Mouse (Mus musculus) Muller cell, postnatal 12 days (primary cell): ENCODE measurements around the gene Etfbkmt.
"Not testable (repeated sequence)": the region's sequence is repeated elsewhere in the genome, so short reads cannot be mapped to it uniquely, and the experiment has no call there.

Experiments
- DNase-seq: peaks from one replicate; pipeline ENCODE4 v3.0.0-alpha.2; 2015; ENCODE audit errors: inconsistent ontology term

Gene Etfbkmt

DNA sequence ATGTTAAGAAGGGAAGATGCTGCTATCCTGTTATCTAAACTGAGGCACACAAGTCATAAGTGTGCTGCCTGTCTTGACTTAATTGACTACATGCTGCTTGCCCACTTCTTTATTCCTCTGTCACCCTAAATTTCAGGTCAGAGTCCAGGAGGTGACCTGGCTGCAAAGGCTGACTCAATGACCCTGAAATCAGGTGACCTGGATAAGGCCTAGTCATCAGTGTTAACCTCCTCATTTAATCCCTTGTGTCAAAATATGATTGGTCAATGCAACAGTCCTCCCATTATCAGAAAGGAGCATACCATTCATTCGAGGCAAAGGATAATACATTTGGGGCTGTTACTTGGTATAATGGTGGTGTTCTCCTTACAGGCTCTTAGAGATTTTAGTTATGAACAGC lies at the start of gene Etfbkmt:
Gene Etfbkmt (plus strand): TSS at position 379 of the 400 bp plus-strand sequence.
- DNase-seq, result no peak

- no peak for DNase-seq
Measured at GRCm38 (mm10) chr6:149092406-149092805, 47.2 kb upstream of the Etfbkmt start.

DNA sequence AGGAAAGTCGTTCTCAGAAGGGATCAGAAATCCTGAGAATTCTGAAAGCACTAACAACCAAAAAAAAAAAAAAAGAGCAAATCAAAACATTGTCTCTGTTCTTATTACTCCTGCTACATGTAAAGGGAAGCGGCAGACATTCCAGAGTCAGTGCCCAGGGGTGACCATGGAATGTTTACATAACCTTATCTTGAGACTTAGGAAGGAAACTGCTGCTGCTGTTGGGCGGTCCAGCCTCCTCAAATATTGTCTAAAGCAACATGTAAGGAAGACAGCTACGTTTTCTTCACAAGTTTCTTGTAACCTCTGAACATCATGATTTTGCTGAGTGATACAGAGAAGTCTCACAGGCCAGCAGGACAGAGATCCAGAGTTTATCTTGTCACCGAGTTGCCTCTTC lies 46.2 kb upstream of the Etfbkmt start:
- DNase-seq, result no peak

DNA sequence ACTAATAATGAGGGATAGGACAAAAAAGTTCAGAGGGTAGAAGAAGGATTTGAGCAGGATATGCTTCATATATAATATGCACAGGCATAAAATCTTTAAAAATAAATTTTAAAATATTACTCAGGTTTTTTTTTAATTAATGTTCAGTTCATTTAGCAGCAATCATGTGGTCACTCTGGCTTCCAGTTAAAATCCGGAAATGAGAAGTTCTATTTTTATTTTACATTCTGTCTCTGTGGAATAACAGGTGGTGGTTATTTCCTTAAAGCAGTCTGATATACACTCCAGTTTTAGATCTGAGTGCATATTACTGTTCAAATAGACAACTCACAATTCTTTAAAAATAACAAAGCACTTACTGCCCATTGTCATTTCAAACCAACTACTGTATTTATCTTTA lies 45.1 kb upstream of the Etfbkmt start:
- no peak for DNase-seq

DNA sequence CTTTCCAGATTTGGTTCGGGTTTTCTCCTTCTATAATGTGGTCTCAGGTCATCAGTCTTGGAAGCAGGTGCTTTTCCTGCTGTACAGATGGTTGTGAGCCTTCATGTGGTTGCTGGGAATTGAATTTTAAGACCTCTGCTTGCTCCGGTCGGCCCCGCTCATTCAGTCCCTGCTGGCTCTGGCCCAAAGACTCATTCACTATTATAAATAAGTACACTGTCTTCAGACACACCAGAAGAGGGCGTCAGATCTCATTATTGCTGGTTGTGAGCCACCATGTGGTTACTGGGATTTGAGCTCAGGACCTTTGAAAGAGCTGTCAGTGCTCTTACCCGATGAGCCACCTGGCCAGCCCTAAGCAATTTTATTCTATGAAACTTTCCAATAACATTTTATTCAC lies 44.3 kb upstream of the Etfbkmt start:
- DNase-seq, result no peak

DNA sequence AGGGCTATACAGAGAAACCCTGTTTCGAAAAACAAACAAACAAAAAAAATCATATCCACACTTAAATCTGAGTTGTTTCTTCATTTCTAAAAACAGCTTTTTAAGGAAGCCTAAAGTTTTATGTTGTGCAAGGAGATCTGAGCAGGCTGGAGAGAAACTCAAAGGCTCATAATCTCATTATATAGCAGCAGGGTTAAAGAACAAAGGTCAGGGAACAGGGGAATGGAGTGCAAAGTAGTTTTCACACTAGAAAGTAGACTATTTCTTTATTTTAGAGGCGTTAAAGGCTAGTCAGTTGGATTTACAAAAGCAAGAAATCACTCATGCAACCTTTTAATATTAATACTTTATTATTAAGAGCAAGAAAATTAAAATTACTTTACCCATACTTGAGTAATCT lies 43.4 kb upstream of the Etfbkmt start:
- DNase-seq, result no peak

GRCm38 (mm10) chr6:149097276-149097675 lies 42.4 kb upstream of the Etfbkmt start:
- DNase-seq, result no peak

- no peak for DNase-seq
Measured at GRCm38 (mm10) chr6:149098993-149099392, 40.7 kb upstream of the Etfbkmt start.

- peak; percentile 82 for DNase-seq
Measured at GRCm38 (mm10) chr6:149100174-149101075, 39.2 kb upstream of the Etfbkmt start.

GRCm38 (mm10) chr6:149101076-149101942 lies 38.3 kb upstream of the Etfbkmt start, which contains the start of gene Dennd5b:
Gene Dennd5b, minus strand, starts transcription at chr6:149101680.
- DNase-seq, result peak; percentile 89

GRCm38 (mm10) chr6:149101943-149102243 lies 37.8 kb upstream of the Etfbkmt start:
- no peak for DNase-seq

DNA sequence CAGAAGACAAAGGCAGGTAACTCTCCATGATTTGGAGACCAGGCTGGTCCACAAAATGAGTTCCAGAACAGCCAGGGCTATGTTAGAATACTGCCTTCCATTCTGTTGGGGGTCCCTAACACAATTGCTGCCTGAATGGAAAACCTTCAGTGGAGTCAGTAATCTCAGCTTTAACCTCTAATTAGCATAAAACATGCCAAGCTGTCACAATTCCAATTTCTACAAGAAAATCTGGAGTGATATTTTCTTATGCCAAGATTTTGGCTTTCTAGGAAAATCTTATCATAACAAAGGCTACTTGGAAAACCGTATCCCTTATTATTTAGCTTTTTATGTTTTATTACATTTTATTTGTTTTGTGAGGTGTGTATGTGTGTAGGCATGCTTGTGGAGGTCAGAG lies 36.2 kb upstream of the Etfbkmt start:
- no peak for DNase-seq

DNA sequence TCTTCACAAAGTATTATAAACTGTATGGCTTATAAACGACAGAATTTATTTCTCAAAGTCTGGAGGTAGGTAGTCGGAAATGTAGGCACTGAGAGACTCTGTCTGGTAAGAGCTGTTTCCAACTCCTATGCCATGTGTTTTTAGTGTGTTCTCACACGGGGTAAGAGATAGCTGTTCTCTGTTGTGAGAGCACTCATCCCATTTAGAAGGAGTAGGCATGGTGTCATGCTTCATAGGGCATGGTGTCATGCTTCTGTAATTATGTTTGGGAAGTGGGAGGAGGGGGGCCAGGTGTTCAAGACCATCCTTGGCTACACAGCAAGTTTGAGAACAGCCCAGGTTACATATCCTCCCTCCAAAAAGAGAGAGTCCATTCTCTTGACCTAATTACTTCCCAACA lies 32.0 kb upstream of the Etfbkmt start:
- DNase-seq, result no peak

DNA sequence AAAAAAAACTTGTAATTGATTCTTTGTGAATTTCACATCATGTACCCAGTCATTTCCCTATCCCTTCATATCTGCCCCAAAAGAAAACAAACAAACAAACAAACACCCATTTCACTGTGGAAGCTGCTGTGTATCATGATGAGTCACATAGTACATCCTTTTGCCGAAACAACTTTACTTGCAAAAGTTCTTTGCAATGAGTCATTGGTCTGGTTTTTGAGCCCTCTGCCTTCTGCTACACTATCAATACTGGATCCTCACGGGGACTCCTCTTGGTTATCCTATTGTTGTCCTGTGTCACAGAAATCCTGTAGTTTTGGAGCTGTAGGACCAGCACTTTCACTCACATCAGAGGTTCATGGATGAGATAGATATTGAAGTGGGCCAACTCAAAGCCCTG lies 30.7 kb upstream of the Etfbkmt start:
- DNase-seq, result no peak

DNA sequence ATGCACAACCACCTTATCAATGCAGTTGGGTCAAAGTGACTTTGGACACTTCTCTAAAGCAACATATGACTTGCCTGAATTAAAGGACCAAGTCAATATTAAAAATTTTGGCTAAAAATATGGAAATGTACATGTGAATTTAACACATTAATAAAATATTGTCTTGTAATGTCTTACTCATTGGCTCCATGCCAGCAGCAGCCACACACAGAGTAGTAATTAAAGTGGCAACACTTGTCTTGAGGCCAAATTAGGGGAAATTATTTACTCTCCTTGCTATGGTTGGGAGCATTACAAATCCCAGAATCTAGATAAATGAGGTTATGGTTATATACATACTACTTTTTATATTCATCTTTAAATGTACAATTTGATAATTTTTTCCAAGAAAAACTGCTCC lies 22.7 kb upstream of the Etfbkmt start:
- DNase-seq, result no peak

DNA sequence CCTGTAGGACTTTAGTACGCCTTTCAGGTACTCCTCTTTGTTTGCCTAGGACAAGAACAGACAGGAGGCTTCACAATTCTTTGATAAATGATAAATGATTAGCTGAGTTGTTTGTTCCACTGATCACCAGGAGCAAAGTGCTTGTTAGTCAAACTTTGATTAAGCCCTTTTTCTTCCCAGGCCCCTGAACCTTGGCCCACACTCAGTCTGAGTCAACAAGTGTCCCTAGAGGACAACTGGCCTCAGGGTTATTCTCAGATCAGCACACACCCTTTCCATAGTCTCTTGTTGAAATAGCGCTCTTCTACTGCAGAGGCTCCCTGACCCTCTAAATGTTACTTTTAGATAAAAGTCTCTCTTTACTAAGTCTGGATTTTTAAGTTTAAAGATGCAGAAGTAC lies 20.7 kb upstream of the Etfbkmt start:
- no peak for DNase-seq

- peak; percentile 52 for DNase-seq
Measured at GRCm38 (mm10) chr6:149119853-149120252, 19.8 kb upstream of the Etfbkmt start.

GRCm38 (mm10) chr6:149123042-149123441 lies 16.6 kb upstream of the Etfbkmt start:
- no peak for DNase-seq

GRCm38 (mm10) chr6:149126675-149127074 lies 13.0 kb upstream of the Etfbkmt start:
- no peak for DNase-seq

- DNase-seq, result not testable (repeated sequence)
Measured at GRCm38 (mm10) chr6:149129870-149130269, 9.8 kb upstream of the Etfbkmt start, which contains the start of gene Gm10203. Gene Gm10203, plus strand, starts transcription at chr6:149130170.

DNA sequence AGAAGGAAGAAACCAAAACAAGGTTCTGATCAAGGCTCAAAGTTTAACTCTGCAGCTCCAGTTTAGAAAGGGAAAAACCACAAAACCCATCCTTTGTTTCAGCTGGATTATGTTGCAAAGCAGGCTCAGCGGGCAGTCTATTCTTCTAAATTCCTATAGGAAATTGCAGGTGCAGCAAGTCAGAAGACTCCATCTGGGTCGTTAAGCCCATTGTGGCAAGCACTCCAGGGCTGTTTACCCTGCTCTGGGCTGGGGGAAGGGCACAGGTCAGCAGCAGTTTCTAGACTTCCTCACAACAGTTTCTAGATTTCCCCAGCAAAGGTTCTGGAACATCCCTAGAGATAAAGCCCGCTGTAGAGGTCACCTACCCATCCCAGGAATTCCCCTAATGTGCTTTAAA lies 8.5 kb upstream of the Etfbkmt start:
- peak; percentile 57 for DNase-seq

DNA sequence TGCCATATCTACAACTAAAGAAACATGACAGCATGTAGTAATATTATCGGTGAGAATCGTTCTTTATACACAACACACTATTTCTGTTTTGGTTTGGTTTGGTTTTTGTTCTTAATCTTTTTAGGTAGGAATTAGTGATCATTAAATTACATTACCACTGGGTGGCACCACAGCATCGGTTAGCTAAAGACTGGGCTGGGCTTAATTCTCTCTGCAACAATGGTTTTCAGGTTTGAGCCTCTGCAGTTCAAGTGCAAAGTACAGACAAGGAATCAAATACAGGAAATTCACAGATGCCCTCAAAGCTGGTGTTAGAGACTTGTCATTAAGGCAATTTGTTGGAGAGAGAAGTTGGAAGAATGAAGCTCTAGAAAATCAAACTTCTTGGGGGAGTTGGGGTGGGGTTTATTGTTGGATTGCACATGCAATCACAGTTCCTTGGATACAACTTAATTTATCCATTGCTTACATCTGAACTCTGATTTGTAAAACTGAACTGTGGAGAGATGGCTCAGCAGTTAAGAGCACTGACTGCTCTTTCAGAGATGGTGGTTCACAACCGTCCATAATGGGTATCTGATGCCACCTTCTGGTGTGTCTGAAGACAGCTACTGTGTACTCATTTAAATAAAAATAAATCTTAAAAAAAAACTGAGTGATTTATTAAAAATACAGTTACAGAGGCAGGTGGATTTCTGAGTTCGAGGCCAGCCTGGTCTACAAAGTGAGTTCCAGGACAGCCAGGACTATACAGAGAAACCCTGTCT lies 7.2 kb upstream of the Etfbkmt start:
- DNase-seq, result peak; percentile 70
